Mouse (Mus musculus): ENCODE data around the gene Slc15a2.

The Slc15a2 gene

DNA sequence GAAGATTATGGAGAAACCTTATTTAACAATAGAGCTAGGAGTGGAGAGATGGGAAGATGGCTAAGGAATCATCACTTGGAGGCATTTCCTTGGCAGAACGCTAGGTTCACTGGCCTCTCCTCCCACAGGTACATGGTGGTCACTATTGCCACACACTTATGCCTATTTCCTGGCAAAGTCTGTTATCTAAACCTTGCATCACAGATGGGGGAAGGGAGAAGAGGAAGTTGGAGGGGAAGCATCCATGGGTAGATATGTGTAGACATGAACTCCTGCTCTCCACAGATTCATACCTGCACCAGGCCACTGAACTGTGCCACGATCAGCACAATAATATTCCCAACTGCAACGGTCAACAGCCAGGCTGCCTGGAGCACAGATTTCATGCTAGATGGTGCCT is 32.8 kb downstream of the Slc15a2 start:
- DNase-seq (ENCODE audit: low spot score) = no peak

DNA sequence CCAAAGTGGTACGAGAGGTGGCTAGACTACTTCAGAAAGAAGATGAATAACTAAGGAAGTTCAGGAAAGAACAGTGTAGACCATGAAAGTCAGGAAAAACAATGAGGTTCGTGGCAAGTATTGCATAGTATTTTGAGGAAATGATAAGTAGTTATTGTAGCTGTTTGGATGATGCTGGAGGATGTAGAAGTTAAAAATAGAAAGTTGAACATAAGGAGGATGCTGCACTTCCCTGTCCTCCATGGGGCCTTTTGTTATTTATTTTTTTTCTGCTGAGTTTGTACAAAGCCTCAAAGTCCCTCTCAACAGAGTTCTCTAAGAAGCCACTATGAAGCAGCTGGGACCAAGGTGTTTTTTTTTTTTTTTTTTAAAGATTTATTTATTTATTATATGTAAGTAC is 37.0 kb downstream of the Slc15a2 start:
- no peak for DNase-seq (ENCODE audit: low spot score)

DNA sequence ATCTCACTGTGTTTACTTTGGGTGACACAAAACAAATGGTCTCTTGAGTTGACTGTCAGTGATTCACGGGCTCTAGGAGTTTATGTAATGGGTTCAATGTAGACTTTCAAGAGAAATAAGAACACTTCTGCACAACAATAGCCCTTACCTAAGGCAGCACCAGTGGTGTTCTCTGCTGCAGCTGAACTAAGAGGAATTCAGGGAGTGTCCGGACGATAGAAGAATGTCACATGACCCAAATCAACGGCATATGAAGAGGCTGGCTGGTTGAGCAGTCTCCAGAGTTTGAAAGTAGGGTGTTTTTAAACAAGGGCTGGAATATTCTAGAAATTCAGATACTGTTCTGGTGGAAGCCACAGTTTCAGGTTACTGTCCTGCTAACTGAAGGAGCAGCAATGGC is 37.7 kb downstream of the Slc15a2 start:
- DNase-seq (ENCODE audit: low spot score) = no peak

DNA sequence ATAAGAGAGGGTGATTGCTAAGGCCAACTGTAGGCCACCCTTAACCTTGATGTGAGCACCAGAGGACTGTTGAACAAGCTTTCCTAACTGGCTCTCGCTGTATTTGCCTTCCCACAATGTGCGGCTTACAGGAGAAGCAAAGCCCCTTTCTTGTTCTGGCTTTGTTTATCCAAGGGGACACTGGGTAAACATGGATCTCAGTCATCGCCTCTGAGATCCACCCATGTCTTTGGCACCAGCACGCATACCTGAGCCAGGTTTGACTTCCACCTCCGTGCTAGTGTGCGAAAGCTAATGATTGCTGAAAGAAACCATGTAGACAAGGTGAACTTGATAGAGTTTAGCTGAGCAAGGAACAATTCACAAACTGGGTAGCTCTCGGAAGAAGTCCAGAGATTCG is 41.2 kb downstream of the Slc15a2 start:
- DNase-seq (ENCODE audit: low spot score) = no peak

DNA sequence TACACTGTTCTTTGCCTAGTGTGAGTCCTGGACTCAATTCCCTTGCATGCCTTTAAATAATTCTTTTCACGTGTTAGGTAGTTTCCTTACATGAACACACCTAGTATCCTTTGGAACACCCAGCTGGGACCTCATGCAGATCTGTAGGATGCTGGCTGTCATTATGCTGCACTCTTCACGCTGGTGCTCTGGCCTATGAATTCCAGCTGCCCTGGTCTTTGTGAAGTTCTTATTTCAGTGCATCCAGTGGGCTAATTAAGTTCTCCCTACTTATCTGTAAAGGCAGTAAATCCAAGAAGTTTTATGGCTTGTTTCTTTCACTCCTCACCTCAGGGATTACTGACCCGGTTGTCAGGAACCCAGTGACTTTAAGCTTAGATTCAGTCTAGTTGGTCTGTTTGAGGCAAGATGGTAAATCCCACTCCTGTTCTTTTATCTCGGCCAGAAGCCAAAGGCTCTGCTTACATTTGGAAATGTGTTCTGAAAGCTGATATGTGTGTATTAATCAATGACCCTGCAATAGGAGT is 45.3 kb downstream of the Slc15a2 start:
- no peak for DNase-seq (ENCODE audit: low spot score)

DNA sequence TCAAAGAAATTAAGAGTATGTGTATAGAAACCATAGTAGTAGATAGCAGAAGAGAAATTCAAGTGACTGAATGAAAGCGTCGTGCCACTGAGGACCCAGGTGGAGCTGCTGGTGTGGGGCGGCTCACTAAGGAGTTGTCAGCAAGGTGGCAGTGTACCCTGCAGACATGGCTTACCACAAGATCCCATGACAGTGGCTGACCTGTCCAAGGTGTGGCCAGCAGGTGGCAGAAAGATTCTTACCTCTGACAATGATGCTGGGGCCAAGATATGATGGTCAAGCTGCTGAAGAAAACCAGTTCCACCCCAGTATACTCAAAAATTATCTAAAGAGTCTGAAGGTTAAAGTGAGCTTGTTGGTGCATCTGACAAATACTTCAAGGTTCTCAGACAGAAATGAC is 49.3 kb downstream of the Slc15a2 start:
- no peak for DNase-seq (ENCODE audit: low spot score)

DNA sequence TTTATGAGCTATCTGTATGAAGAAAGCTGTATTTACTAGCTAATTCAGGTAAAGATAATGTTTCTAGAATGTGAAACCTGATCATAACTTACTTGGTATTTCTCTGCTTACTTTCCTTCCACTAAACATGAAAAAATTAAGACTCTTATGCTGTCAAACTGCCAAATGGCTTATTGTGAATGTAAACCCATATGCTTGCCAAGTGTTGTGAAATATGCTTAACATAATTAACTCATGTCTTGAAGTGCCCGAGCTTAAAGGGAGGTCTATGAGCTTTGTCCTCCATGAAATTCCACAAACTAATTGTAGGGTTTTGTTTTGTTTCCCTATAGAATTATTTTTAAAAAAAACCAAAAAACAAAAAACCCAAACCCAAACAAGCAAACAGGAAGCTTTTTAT is 50.9 kb downstream of the Slc15a2 start:
- DNase-seq (ENCODE audit: low spot score) = no peak

DNA sequence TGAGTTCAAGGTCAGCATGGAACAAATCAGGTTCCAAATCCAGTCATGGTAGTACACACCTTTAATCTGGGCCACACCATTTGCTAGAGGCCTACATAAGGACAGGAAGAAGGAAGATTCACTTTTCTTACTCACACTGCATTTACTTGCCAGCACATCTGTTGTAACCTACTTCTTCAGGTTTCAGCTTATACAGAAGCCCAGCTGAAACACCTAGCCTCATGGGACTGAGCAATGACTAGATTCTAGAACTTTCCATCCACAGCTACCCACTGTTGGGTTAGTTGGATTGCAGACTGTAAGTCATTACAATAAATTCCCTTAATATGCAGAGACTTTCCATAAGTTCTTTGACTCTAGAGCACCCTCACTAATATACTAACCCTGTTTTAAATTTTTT is 52.2 kb downstream of the Slc15a2 start:
- DNase-seq (ENCODE audit: low spot score) = no peak

DNA sequence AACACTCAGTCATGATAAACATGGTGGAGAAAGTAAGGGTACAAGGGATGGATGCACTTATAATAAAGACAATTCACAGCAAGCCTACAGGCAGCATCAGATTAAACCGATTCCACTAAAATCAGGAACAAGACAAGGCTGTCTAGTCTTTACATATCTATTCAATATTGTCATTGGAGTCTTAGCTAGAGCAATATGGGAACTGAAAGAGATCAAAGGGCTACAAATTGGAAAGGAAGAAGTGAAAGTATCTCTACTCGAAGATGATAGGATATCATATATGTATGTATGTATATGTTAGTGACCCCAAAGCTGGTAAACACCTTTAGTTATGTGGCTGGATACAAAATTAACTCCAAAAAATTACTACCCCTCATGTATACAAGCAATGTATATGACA is 55.8 kb downstream of the Slc15a2 start:
- DNase-seq (ENCODE audit: low spot score) = no peak

DNA sequence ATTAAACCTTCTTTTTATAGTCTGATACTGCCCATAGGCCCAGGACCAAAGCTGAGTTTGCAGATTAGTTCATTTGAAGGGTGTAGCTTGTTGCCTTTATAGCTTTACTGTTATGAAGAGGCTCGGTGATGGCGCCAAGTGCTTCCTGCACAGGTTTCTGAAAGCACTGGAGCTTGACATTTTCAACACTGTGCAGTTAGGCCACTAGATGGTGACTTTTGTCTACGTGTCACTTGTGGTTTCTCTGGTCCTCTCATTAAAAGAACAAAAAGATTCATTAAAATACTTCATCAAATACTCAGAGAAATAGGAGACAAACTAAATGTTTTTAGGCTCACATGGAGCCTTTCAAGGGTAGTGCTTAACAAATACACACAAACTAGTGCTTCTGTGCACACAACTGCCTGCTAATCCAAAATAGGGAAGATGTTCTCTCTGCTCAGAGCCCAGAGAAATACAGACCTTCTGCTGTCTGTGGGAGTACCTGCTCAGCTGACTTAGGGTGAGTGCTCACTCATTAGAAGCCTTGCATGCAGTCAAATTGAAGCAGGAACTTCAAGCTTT is 60.8 kb downstream of the Slc15a2 start:
- no peak for DNase-seq (ENCODE audit: low spot score)

DNA sequence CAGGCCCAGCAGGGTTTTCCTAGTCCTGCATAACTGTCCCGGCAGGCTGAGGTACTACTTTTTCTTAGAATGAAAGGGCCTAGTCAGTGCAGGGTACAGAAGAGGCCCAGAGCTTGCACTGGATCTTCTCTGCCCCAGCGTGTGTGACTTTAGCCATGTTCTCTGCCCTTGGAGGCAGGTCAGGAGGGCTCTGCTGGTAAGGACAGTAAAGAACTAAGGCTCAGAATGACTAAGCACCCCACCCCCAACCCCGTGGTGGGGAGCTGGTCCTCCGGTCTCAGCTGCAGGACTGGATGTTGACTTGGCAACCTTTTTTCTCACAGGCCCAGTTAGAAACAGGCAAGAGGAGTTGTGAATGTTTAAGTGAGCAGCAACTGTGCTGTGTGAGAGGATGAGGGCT is 62.0 kb downstream of the Slc15a2 start:
- DNase-seq (ENCODE audit: low spot score) = no peak

DNA sequence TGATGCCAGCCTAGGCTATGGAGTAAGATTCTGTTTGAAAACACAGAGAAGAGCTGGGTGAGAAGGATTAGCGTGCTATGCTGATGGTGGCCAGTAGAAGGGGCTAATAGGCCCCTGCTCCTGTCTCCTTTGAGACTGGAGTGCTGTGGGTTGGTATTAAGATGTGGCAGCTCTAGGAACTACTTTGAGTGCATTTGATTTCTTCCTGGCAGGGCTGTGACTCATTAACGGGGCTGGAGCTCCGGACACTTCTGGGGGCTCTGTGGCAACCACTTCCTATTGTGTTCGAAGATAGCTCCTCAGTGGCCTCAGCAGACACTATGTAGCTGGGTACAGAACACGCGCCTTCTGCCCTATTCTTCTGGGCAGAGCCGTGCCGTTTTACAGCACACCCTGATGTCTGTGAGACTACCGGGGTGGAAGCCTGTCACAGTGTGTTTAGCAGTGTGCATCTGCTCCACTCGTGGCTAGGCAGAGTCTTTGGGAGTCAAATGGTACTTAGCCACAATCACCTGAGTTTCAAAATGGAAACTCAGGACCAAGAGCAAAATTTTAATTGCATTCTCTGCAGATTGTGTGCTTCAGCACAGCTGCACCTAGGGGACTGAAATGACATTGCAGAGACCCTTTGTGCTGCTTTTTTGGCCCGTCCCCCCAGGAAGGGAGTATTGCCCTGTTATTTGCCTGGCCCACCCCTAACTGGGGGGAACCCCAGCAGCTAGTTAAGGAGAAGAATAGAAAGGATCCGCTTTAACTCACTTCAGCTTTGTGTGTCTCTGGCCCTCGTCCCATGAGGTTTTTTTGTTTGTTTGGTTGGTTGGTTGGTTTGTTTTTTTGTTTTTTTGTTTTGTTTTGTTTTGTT is 64.3 kb downstream of the Slc15a2 start:
- no peak for DNase-seq (ENCODE audit: low spot score)

DNA sequence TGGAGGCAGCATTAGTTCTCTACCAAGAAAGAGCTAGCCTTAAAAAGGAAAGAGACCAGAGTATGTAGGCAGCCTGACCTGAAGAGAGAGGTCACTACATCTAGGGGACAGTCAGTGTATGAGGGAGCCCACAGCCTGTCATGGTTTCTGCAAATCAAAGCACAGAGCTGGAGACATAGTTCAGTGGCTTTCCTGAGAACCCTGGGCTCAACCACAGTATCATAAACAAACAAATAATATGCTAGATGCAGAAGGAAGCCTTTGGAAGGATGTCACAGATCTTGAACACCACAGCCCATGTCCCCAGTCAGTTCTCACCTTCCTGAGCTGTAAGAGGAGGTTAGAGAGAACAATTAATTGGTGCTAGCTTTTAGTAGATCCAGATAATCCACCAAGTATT is 66.1 kb downstream of the Slc15a2 start:
- no peak for DNase-seq (ENCODE audit: low spot score)

DNA sequence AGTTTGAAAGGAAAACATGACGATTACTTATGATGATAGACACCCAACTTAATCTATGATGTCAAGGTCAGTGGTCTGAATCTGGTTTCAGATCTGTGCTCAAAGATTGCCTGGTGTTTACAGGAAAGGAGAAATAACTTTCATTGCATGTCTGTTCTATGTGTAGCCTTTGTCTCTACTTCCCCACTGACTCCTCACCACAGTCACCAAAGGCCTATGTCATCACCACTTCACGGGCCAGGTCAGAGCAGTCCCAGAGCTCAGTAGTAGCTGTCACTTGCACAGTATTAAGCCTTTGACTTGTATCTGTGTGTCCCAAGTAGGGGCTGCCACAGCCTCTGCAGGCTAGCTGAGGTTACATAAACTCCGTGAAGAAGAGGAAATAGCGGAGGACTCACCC is 67.3 kb downstream of the Slc15a2 start:
- DNase-seq (ENCODE audit: low spot score) = no peak

DNA sequence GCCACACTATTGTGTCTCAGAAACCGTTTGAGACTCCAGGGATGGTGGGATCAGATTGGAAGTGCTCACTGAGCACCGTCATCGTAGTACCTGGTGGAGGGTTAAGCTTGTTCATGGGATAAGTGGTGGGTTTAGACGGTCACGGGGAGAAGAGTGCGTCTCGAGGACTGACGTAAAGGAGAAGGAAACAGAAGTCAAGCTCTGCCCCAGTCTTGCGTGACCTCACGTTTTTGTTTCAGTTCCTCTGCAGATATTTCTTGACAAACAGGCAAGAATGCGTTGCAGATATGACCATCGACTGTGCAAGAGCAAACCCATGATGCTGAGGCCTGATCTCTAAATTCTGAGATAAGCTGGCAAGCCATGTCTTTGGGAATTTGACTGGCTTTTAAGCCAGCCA is 73.0 kb downstream of the Slc15a2 start:
- DNase-seq (ENCODE audit: low spot score) = no peak

DNA sequence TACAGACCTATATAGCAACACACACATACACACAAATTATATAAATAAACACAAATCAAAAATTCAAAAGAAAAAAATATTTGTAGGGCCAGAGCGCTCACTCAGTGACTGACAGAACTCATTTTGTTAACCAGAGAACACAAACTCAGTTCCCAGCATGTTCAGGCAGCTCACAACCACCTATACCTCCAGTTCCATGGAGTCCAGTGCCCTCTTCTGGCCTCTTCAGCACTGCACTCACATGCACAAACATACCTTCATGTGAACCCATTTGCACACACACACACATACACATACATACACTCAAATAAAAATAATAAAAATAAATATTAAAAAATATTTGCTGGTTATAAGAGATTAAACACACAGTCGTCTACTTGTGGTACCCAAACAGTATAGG is 74.0 kb downstream of the Slc15a2 start:
- no peak for DNase-seq (ENCODE audit: low spot score)

DNA sequence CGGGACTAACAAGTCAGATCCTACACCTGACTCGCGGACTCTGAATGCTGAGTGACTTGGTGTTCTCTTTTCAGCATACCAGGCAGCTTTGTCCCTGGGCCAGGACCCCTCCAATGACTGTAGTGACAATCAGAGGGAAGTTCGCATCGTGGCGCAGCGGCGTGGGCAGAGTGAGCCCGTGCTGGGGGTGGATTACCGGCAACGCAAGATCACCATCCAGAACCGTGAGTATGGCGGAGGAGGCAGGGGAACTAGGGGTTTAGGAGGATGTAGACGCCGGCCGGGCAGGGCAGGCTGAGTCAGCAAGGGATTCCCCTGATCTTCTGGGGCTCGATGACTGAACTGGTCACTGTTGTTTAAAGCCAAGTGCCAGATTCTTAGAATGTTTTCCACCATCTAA is 75.4 kb downstream of the Slc15a2 start:
- no peak for DNase-seq (ENCODE audit: low spot score)

DNA sequence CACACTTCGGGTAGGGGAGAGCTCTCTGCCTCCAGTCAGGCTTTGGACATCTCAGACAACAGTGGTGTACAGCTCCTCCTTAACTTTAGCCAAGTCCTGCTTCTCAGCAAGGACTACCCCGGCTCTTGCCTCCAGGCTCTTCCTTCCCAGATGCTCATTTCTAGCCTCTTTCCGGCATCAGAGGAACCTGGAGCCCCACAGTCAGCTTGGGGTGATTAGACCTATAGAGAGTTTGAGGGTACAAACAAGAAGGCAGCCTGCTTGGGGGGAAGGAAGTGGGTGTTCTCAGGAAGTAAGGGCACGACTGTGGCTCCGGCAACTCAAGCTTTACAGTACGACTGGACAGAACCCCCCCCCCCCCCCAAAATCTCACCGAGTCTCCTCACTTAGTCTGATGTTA is 76.0 kb downstream of the Slc15a2 start:
- no peak for DNase-seq (ENCODE audit: low spot score)

DNA sequence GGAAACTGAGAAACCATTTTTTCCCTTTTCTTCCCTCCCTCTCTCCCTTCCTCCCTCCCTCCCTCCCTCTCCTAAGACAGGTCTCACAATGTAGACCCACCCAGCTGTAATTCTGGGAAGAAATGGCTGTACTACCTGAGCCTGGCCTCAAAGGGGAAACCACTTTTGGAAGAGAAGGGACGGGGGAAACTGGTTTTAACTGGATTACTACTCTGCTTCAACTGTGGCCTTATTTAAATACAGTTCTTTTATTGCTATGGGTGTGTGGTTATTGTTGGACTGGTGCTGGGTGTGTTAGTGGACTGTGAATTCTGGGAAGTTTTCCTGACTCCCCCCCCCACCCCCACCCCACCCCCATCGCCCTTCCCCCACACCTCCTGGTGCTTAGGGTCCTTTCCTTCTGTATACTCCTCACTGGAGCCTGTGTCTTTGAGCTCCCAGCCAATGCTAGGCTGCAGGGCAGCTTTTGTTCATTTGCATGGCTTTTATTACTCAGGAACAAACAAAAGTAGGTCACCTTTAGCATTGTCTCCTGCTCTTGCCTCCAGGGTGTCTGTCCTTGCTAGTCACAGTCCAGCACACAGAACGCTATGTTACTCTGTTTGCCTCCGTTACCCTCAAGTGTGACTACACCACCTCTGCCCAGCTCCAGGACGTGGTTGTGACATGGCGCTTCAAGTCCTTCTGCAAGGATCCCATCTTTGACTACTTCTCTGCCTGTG is 76.9 kb downstream of the Slc15a2 start:
- no peak for DNase-seq (ENCODE audit: low spot score)

DNA sequence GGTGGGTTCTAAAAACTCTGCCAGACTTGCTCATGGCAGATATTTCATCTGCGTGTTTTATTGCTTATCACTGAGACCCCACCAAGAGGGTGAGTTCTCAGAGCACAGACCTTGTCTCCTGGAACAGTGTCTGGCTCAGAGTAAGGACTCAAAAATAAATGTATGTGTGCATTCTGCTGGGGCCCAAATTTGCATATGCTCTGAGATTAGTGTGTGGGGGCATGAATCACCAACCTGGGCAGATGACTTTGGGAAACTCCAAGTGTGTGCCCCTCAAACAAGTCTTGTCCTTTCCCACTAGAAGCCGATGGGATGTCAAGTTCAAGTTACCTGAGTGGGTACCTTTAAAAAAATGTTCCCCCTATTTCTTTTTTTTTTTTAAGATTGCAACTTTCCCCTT is 84.3 kb downstream of the Slc15a2 start:
- no peak for DNase-seq (ENCODE audit: low spot score)

Measured in MN1 (cell line).